8 mouse cellular contexts compared by ENCODE assay signal in genomic region chr8:107048061-107048941, GRCm38 (mm10). TPM values are rescaled to one million over a fixed set of nuclear protein-coding genes. Genes with fewer than 3 reads are reported as not detected.
DNase-seq lines count a peak whose midpoint lies in the region; ATAC-seq and TF ChIP-seq lines count a peak whose summit lies in the region.

Gene Pdf (minus strand): TSS chr8:107048614.

- H3K4me3 ChIP-seq in G1E (ENCODE audit: low read depth, low read length): peak within 1 kb of the TSS; percentile 80
- H3K4me3 ChIP-seq in cerebellum, adult 2 months (replicated peaks; ENCODE audit: insufficient read depth, low read depth, low read length): peak within 1 kb of the TSS; percentile 99
- peak within 1 kb of the TSS; percentile 87 for H3K4me3 ChIP-seq in lung, embryonic 14.5 days (ENCODE audit: low read depth, low read length)
- peak within 1 kb of the TSS; percentile 87 for H3K4me3 ChIP-seq in olfactory bulb, adult 2 months (ENCODE audit: insufficient read depth, low read depth, low read length)

- H3K4me1 ChIP-seq in G1E (ENCODE audit: insufficient read depth, low read depth, low read length): peaks cover 64% of the 10 kb centered on the region
- H3K4me1 ChIP-seq in cerebellum, adult 2 months (ENCODE audit: control insufficient read depth, insufficient read depth, low read length): 0 out of 2 replicates have a peak, but pooled peaks cover 2% of the 10 kb centered on the region
- no peaks in the 10 kb centered on the region for H3K4me1 ChIP-seq in lung, embryonic 14.5 days (ENCODE audit: insufficient read depth)
- peaks cover 5% of the 10 kb centered on the region for H3K4me1 ChIP-seq in olfactory bulb, adult 2 months (ENCODE audit: control insufficient read depth, insufficient read depth, low read length)

- TF ChIP-seq POLR2A in cerebellum, adult 2 months (IDR thresholded peaks at IDR 0.05; ENCODE audit: borderline replicate concordance, insufficient read depth, low read length): peak; percentile 40
- TF ChIP-seq POLR2A in olfactory bulb, adult 2 months (IDR thresholded peaks at IDR 0.05; ENCODE audit: insufficient read depth, low read depth, low read length): peak; percentile 64

- peak; percentile 66 for ATAC-seq in G1E (ENCODE audit: extremely low read depth, insufficient number of reproducible peaks, low FRiP score, poor library complexity, severe bottlenecking)
- ATAC-seq in lung, embryonic 14.5 days (ENCODE audit: insufficient read depth): peak; percentile 83

- peaks cover 97% of the 10 kb centered on the region for H3K36me3 ChIP-seq in G1E (replicated peaks)
- H3K36me3 ChIP-seq in lung, embryonic 14.5 days (ENCODE audit: insufficient read depth): peaks cover 79% of the 10 kb centered on the region

- H3K27ac ChIP-seq in cerebellum, adult 2 months (ENCODE audit: insufficient read depth, low read length): peak within 1 kb of the TSS; percentile 93
- peak within 1 kb of the TSS; percentile 94 for H3K27ac ChIP-seq in lung, embryonic 14.5 days (ENCODE audit: low read depth)
- H3K27ac ChIP-seq in olfactory bulb, adult 2 months (ENCODE audit: insufficient read depth, low read depth, low read length): peak within 1 kb of the TSS; percentile 57

- no peak for TF ChIP-seq CTCF in G1E (IDR thresholded peaks at IDR 0.05; ENCODE audit: low read depth, low read length)
- no peak for TF ChIP-seq CTCF in cerebellum, adult 2 months (IDR thresholded peaks at IDR 0.05; ENCODE audit: borderline replicate concordance, insufficient read depth, low read depth, low read length)
- TF ChIP-seq CTCF in lung, embryonic 14.5 days (IDR thresholded peaks at IDR 0.05; ENCODE audit: low read depth): peak; percentile 1; the same call in 1 of the 2 replicates
- TF ChIP-seq CTCF in olfactory bulb, adult 2 months (IDR thresholded peaks at IDR 0.05; ENCODE audit: insufficient read depth, low read depth, low read length): no peak

- H3K4me2 ChIP-seq in lung, embryonic 14.5 days: peak within 1 kb of the TSS; percentile 75

- DNase-seq in G1E (ENCODE audit: low spot score): peak; percentile 71
- DNase-seq in cerebellum, adult 2 months: peak; percentile 87
- DNase-seq in forelimb bud, embryonic 11.5 days (ENCODE audit: low read depth, low spot score): peak; percentile 60
- peak; percentile 84 for DNase-seq in heart, postnatal 4 days
- DNase-seq in layer of hippocampus, adult 8-10 months (ENCODE audit: low spot score in 2 of 2): peak; percentile 79 to 84
- DNase-seq in lung, embryonic 14.5 days: peak; percentile 87
- DNase-seq in thymus, adult 18-20 months: peak; percentile 73 to 75

- no peaks in the 10 kb centered on the region for H3K9me3 ChIP-seq in G1E (replicated peaks)
- H3K9me3 ChIP-seq in lung, embryonic 14.5 days (ENCODE audit: low read depth, low read length): no peaks in the 10 kb centered on the region

- H3K27me3 ChIP-seq in G1E (ENCODE audit: insufficient read depth, low read length): no peaks in the 10 kb centered on the region
- no peaks in the 10 kb centered on the region for H3K27me3 ChIP-seq in cerebellum, adult 2 months (ENCODE audit: control insufficient read depth, insufficient read depth, low read length)
- H3K27me3 ChIP-seq in lung, embryonic 14.5 days (ENCODE audit: insufficient read depth, low read length): no peaks in the 10 kb centered on the region

- peak within 1 kb of the TSS; percentile 94 for H3K9ac ChIP-seq in lung, embryonic 14.5 days

- 1% methylated on average over 86 of the region's 87 CpGs for WGBS in cerebellum, adult 2 months
- WGBS in lung, embryonic 14.5 days: under 1% methylated on average over 82 of the region's 87 CpGs
- under 1% methylated on average over 87 of the region's 87 CpGs for WGBS in olfactory bulb, adult 2 months

RNA-seq across cellular contexts. Expression of gene Pdf, which starts in this region (rescaled TPM):
- total RNA-seq in G1E (2014; fragmentation: Nextera tagmentation) (16.6 and 22.1 TPM in 2 replicates), G1E (2017) (24.0 and 26.2 TPM in 2 replicates)
- 9.5 and 11.7 TPM in 2 replicates for polyA plus RNA-seq in G1E (2012)
- polyA plus RNA-seq in cerebellum, adult 2 months (2012; rRNA removed): 34.0 and 34.2 TPM in 2 replicates
- total RNA-seq in heart, postnatal 4 days (2021): 10 to 100 TPM; 39.0 TPM
- 10 to 100 TPM; 26.6 to 29.5 (median 28.2) TPM for total RNA-seq in layer of hippocampus, adult 8-10 months (2022)
- 40.8 and 45.6 TPM in 2 replicates for polyA plus RNA-seq in lung, embryonic 14.5 days (2014; fragmentation: Nextera tagmentation; extraction: Ambion mirVana)
- not detected in 2 replicates for polyA plus RNA-seq in olfactory bulb, adult 2 months (2012; ENCODE audit: insufficient read depth, insufficient read length, low replicate concordance, missing spikeins)

Comparison
In these comparisons a context has a peak if more than half of its experiments do, and no peak if none do; other contexts are left out.
1. Peak in every context shown above with its lines: DNase-seq, ATAC-seq, H3K4me3 ChIP-seq and H3K27ac ChIP-seq.
2. RNA of gene Pdf (polyA plus RNA-seq): 40.8 to 45.6 TPM in lung, embryonic 14.5 days, 34.0 to 34.2 TPM in cerebellum, adult 2 months and 9.5 to 11.7 TPM in G1E; not detected in olfactory bulb, adult 2 months; every median in the first group is over 10 times any median in the second.